14 mouse cellular contexts compared by ENCODE assay signal in the genomic region with DNA sequence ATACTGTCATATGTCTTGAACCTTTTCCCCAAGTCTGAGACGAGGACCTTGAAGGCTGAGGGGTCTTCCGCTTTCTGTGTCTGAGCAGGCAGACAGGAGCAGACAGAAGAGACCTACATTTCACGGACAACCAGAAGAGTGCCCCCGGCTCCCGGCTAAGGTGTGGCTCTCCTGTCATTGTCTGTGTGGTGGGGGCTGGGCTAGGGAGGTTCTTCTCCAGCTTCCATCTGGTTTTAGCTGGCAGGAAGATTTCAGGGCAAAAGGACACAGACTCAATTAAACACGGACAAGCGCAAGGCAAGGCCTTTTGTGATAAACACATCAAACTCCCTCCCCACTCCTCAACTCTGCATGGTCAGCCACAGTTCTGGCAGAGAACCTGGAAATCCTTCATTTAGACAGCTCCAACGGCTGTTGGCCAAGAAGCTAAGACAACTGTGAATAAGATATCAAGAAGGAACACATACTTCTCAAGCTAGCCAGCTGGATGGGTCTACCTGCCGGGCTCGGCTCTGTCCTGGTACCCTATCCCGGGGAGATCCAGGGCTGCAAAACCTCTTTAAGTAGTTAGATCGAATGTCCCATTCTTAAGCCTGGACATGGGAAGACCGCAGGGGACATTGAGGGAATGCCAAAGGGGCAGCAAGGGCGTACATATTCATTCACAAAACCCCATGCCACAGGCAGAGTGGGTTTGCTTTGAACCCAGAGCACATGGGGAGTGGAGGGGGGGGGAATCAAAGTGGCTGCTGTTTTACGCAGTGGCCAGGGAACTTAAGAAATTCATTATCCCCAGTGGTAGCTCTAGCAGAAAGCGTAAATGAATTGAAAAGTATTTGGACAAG.
DNase-seq lines count a peak whose midpoint lies in the region; ATAC-seq and TF ChIP-seq lines count a peak whose summit lies in the region.
"Had no signal": no experiment of that assay in that cellular context is flagged by ENCODE, and none has a peak within 500 bp of the region (broad histone marks: within the 10 kb centered on the region; RNA-seq: fewer than 3 reads in every experiment).

No protein-coding gene starts in this region.

- no peaks in the 10 kb centered on the region for H3K36me3 ChIP-seq in forebrain, embryonic 16.5 days (ENCODE audit: control insufficient read depth, insufficient read depth)
- H3K36me3 ChIP-seq in midbrain, postnatal 0 days (ENCODE audit: insufficient read depth, low read length), result no peaks in the 10 kb centered on the region
- H3K36me3 ChIP-seq: heart, embryonic 13.5 days had no signal

- H3K4me2 ChIP-seq in forebrain, embryonic 16.5 days (ENCODE audit: low read length), result no peak overlapping the region
- H3K4me2 ChIP-seq in midbrain, postnatal 0 days (ENCODE audit: low read depth, low read length, poor library complexity, severe bottlenecking), result no peak overlapping the region
- H3K4me2 ChIP-seq: heart, embryonic 13.5 days had no signal

- intact Hi-C loops in left cerebral cortex, postnatal 4 days (cut with DNase I), result no loop called here

- H3K4me3 ChIP-seq in forebrain, embryonic 16.5 days (replicated peaks; ENCODE audit: low read length), result no peak overlapping the region
- no peak overlapping the region for H3K4me3 ChIP-seq in midbrain, postnatal 0 days (ENCODE audit: low read depth, low read length)
- H3K4me3 ChIP-seq: heart, embryonic 13.5 days; layer of hippocampus, adult 2 months had no signal

- H3K9me3 ChIP-seq in forebrain, embryonic 16.5 days (ENCODE audit: control insufficient read depth, low read length), result no peaks in the 10 kb centered on the region
- H3K9me3 ChIP-seq in midbrain, postnatal 0 days (ENCODE audit: low read length), result no peaks in the 10 kb centered on the region
- H3K9me3 ChIP-seq: heart, embryonic 13.5 days had no signal

- no peak overlapping the region for H3K27ac ChIP-seq in forebrain, embryonic 16.5 days (ENCODE audit: low read length)
- H3K27ac ChIP-seq in midbrain, postnatal 0 days (ENCODE audit: low read depth, low read length), result no peak overlapping the region
- H3K27ac ChIP-seq: heart, embryonic 13.5 days; layer of hippocampus, adult 2 months had no signal

- H3K9ac ChIP-seq in forebrain, embryonic 16.5 days (replicated peaks; ENCODE audit: low read depth, low read length), result no peak overlapping the region; the same call in 1 of the 2 replicates
- H3K9ac ChIP-seq in midbrain, postnatal 0 days (replicated peaks; ENCODE audit: low read length, poor library complexity, severe bottlenecking), result no peak overlapping the region
- H3K9ac ChIP-seq: heart, embryonic 13.5 days had no signal

- 28% methylated on average over 16 of the region's 16 CpGs for WGBS in forebrain, embryonic 16.5 days
- 28% methylated on average over 16 of the region's 16 CpGs for WGBS in midbrain, postnatal 0 days

- H3K4me1 ChIP-seq in forebrain, embryonic 16.5 days (replicated peaks; ENCODE audit: control insufficient read depth, insufficient read depth, low read length), result peaks cover 17% of the 10 kb centered on the region
- H3K4me1 ChIP-seq in midbrain, postnatal 0 days (ENCODE audit: insufficient read depth, low read length), result peaks cover 3% of the 10 kb centered on the region; the same call in 1 of the 2 replicates

- peak; percentile 88 for ATAC-seq in forebrain, embryonic 16.5 days
- no peak; the same call in 1 of the 2 replicates for ATAC-seq in midbrain, postnatal 0 days (ENCODE audit: low FRiP score)

- no peak for TF ChIP-seq CTCF in midbrain, postnatal 0 days (IDR thresholded peaks at IDR 0.05)

- peak; percentile 35 for DNase-seq in adrenal gland, postnatal 10 days
- DNase-seq in adrenal gland, adult (ENCODE audit: inconsistent age in 2 of 2, low spot score in 1 of 2), result no peak
- peak; percentile 49 for DNase-seq in left cerebral cortex, postnatal 4 days
- DNase-seq in left cerebral cortex, adult 11 months (ENCODE audit: low spot score), result no peak
- DNase-seq in midbrain, postnatal 0 days (ENCODE audit: low spot score), result peak; percentile 74
- no peak for DNase-seq in retina, postnatal 1 day
- DNase-seq in right cerebral cortex, adult 2 months (ENCODE audit: low spot score in 2 of 2), result no peak
- DNase-seq: adrenal gland, adult 8-10 months; cerebellum, adult 11-12 months; lung, adult 2 months; right cerebral cortex, adult 18-20 months had no signal

- no peaks in the 10 kb centered on the region for H3K27me3 ChIP-seq in forebrain, embryonic 16.5 days (replicated peaks; ENCODE audit: control insufficient read depth, insufficient read depth, low read length)
- H3K27me3 ChIP-seq in midbrain, postnatal 0 days (ENCODE audit: insufficient read depth, low read length), result peaks cover 35% of the 10 kb centered on the region

Comparison
In these comparisons a context has a peak if more than half of its experiments do, and no peak if none do; other contexts are left out.
1. DNase-seq: peak in adrenal gland, postnatal 10 days (single experiment), left cerebral cortex, postnatal 4 days (single experiment) and midbrain, postnatal 0 days (single experiment); none in adrenal gland, adult (0 of 2), left cerebral cortex, adult 11 months (single experiment), retina, postnatal 1 day (single experiment) and right cerebral cortex, adult 2 months (0 of 2).